Mouse (Mus musculus): ENCODE results near the gene Sbk2.

Sbk2 gene

GRCm38 (mm10) chr7:4953815-4954445 lies 10.3 kb downstream of the Sbk2 start:
- DNase-seq (ENCODE audit: inconsistent age in 2 of 2, low spot score in 1 of 2) = no peak

DNA sequence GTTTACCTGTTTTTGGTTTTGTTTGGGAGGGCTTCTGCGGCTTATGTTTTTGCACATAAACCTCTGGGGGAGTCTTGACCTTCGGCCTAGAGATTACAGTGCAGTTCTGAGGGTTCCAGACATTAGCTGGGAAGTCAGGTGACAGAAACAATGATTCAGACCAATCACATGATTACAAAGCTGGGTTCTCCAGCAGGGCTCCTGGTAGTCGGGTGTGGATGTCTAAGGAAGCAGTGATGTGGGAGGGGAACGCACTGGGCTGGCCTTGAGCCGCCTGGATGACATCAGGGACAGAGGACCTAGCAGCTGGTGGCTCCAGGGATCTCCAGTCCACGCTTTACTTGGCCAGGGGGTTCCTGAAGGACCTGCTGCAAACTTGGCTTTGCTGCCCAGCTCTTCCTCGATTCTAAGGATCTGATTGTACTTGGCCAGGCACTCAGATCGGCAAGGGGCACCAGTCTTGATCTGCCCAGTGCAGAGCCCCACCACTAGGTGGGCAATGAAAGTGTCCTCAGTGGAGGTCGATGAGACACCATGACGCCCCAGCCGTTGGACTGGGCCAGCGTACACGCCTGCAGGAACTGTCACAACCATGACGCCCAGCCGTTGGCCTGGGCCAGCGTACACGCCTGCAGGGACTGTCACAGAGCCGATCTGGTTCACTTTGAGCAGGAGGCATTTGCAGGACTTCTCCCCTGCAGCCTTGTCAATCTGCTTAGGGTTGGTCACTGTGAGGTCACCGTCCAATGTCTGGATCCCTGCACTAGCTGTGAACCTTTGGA lies 13.5 kb downstream of the Sbk2 start:
- DNase-seq (ENCODE audit: inconsistent age in 2 of 2, low spot score in 1 of 2) = peak; percentile 78 to 80

DNA sequence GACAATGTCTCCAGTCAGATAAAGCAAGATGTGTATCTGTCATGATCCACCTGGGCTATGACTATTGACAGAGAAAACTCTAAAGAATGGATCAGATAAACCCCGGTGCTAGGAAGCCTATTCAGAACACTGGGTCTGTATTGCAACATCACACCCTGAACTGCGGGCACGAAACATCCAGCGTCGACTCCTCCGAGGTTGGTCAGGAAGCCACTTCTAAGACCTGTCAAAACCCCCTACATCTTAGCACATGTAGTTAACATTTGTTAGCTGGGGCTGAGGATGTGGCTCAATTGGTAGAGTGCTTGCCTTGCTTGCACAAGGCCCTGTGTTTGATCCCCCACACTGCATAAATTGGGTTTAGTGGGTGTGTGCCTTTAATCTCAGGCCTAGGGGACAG lies 15.8 kb downstream of the Sbk2 start:
- no peak for DNase-seq (ENCODE audit: inconsistent age in 2 of 2, low spot score in 1 of 2)

GRCm38 (mm10) chr7:4947855-4948254 lies 16.4 kb downstream of the Sbk2 start:
- DNase-seq (ENCODE audit: inconsistent age in 2 of 2, low spot score in 1 of 2) = peak; percentile 72 to 85

DNA sequence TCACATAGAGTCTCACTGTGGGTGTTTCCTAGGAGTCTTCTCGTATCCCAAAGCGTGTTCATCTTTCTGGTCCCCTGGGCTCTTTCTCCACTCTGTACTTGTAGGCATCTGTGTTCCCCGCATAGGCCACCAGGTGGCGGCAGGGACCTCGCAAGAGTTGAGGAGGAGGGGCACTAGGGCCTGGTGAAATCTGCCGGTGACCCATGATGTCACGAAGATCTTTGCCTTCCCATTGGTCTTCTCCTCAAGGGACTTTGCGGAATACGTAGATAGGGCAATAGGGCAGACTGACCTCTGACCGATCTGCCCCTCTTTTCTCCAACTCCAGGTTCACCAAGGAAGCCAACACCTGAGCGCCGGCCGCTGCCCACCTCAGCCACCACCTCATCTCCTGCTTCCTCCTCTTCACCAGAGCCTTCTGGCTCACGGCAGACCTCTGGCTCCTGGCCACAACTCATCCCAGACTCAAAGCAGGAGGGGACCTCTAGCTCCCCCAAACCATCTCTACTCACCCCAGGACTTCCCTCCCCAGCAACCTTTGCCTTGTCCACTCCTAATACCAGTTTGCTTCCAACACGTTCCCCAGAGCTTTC lies 20.9 kb downstream of the Sbk2 start:
- peak; percentile 93 to 98 for DNase-seq (ENCODE audit: inconsistent age in 2 of 2, low spot score in 1 of 2)

DNA sequence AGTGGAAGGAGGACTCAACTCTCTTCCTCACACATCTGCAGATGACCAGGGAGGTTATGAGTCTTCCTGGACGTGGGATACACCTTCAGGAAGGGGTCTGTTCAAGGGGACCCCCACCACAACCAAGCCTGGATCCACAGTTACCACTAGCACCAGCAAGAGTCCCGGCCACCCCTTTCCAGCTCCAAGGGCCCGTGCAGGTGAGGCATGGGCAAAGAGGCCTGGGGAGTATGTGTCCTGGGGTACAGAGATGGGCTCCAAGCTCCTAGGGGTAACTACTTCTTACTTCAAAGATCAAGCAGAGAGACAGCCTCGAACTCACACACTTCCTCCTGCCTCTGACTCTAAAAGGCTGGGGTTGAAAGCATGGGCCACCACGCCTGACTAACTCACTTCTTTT lies 21.5 kb downstream of the Sbk2 start:
- no peak for DNase-seq (ENCODE audit: inconsistent age in 2 of 2, low spot score in 1 of 2)

- peak; percentile 82 to 96 for DNase-seq (ENCODE audit: inconsistent age in 2 of 2, low spot score in 1 of 2)
Measured at GRCm38 (mm10) chr7:4940068-4940479, 24.1 kb downstream of the Sbk2 start.

DNA sequence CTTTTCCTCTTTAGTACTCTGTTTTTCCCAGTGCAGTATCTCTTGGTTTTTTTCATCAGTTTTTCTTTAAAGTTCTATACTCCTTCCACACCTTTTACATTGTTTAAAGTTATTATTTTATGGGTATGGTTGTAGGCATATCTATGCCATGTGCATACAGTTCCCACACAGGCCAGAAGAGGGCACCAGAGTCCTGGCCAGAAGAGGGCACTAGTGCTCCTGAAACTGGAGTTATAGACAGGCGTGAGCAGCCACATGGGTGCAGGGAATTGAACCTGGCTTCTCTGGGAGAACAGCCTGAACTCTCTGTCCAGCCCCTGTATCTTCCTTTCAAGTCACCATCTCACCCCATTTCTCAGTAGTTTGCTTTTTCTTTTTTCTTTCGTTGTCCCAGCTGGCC lies 25.8 kb downstream of the Sbk2 start:
- peak; percentile 72 to 91 for DNase-seq (ENCODE audit: inconsistent age in 2 of 2, low spot score in 1 of 2)

DNA sequence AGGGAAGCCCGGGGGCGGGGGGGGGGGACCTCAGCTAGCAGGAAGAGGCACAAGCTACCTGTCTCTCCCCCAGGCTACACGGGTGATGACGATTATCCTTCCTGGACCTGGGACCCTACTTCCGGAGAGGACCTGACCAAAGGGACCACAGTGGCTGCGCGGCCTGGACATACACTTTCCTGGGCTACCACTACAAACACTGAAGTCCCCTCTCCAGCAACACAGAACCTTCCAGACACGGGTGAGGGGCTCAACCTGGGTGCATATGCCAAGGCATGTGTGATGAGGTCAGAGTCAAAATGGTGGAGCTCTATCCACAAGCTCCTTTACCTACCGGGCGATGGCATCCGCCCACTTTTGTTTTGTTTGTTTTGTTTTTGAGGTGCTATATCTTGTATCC lies 26.8 kb downstream of the Sbk2 start:
- DNase-seq (ENCODE audit: inconsistent age in 2 of 2, low spot score in 1 of 2) = no peak

- DNase-seq (ENCODE audit: inconsistent age in 2 of 2, low spot score in 1 of 2) = peak in 1 of 2 experiments; percentile 13
Measured at GRCm38 (mm10) chr7:4936832-4937231, 27.4 kb downstream of the Sbk2 start.

- peak; percentile 47 to 71 for DNase-seq (ENCODE audit: inconsistent age in 2 of 2, low spot score in 1 of 2)
Measured at GRCm38 (mm10) chr7:4934160-4934914, 29.9 kb downstream of the Sbk2 start.

DNA sequence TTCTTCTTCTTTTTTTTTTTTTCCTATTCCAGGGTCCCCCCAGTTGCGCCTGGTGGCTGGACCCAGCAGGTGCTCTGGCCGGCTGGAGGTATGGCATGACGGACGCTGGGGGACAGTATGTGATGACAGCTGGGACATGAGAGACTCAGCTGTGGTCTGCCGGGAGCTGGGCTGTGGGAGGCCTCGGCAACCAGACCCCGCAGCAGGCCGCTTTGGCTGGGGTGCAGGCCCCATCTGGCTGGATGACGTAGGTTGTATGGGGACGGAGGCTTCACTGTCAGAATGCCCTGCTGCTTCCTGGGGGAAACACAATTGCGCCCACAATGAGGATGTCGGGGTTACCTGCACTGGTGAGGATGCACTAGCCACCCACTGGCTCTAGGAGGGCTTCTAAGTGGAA lies 31.1 kb downstream of the Sbk2 start:
- DNase-seq (ENCODE audit: inconsistent age in 2 of 2, low spot score in 1 of 2) = no peak

- no peak for DNase-seq (ENCODE audit: inconsistent age in 2 of 2, low spot score in 1 of 2)
Measured at GRCm38 (mm10) chr7:4928323-4928722, 35.9 kb downstream of the Sbk2 start.

DNA sequence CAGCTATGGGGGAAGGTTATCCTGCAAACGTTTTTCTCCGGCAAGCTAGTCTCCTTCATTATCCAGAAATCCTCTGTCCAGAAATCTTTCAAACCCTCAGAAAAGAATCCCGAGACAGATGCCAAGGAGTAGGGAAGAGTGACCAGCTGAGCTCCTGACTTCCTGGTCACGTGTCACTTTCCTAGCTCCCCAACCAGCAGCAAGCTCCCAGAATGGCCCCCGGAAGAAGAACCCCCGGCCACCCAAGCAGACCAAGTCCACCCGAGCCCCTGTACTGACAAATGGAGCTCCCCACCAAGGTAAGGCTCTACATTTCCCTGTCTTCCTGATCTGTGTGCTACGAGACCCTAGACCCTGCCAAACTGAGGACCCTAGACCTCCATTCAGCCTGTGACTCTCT lies 36.5 kb downstream of the Sbk2 start:
- DNase-seq (ENCODE audit: inconsistent age in 2 of 2, low spot score in 1 of 2) = no peak

GRCm38 (mm10) chr7:4926849-4927248 lies 37.4 kb downstream of the Sbk2 start:
- DNase-seq (ENCODE audit: inconsistent age in 2 of 2, low spot score in 1 of 2) = no peak

GRCm38 (mm10) chr7:4925441-4926381 lies 38.5 kb downstream of the Sbk2 start, which contains the start of gene Ssc5d:
Gene Ssc5d (plus strand): TSS chr7:4925785.
- no peak for DNase-seq (ENCODE audit: inconsistent age in 2 of 2, low spot score in 1 of 2)

GRCm38 (mm10) chr7:4924891-4925301 lies 39.3 kb downstream of the Sbk2 start:
- DNase-seq (ENCODE audit: inconsistent age in 2 of 2, low spot score in 1 of 2) = peak; percentile 63 to 73

DNA sequence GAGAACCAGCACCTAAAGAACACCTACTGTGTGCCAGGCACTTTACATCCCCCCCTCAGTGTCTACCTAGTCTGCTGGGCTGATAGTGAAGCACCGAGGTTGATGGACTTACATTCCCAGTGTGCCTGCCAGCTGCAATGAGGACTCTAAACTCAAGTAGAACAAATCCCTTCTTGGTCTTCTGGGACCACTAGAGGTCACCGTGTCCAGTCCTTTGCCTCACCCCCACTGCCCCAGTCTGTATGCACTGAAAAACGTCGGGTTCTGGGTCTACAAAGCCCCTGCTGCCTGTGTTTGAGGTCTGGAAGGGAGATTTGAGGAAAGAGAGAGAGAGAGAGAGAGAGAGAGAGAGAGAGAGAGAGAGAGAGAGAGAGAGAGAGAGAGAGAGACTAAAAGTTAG lies 39.7 kb downstream of the Sbk2 start:
- peak in 1 of 2 experiments; percentile 53 for DNase-seq (ENCODE audit: inconsistent age in 2 of 2, low spot score in 1 of 2)

- DNase-seq (ENCODE audit: inconsistent age in 2 of 2, low spot score in 1 of 2) = peak; percentile 72 to 83
Measured at GRCm38 (mm10) chr7:4923586-4924364, 40.4 kb downstream of the Sbk2 start.
